9 mouse cellular contexts compared by ENCODE assay signal in the genomic region with DNA sequence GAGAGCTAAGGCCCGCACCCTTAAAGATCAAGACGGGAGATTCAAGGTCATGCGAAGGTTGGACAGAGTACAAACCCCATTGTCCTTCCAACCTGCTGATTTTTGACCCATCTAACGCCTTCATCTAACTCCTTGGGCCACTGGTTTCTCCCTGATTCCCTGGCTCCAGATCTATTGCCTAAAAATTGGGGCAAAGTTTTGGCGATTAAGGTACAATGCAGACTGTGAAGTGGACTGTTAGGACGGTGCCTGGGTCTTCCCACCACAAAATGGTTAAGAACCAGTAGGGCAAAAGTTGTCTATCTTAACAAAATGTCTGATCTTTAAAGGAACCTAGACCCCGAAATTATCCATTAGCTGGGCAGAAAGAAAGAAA. TPM values are rescaled to one million over a fixed set of nuclear protein-coding genes. Genes with fewer than 3 reads are reported as not detected.
DNase-seq lines count a peak whose midpoint lies in the region; ATAC-seq lines count a peak whose summit lies in the region.
"Had no signal": no experiment of that assay in that cellular context is flagged by ENCODE, and none has a peak within 500 bp of the region (broad histone marks: within the 10 kb centered on the region; RNA-seq: fewer than 3 reads in every experiment).

No protein-coding gene starts in this region.

- DNase-seq in kidney, postnatal 36 days: no peak
- no peak for DNase-seq in embryonic facial prominence, embryonic 10.5 days (ENCODE audit: low spot score)
- DNase-seq in frontal cortex, postnatal 10 days (ENCODE audit: low spot score in 2 of 2): no peak
- no peak for DNase-seq in ovary, postnatal 14 days (ENCODE audit: low spot score)
- no peak for DNase-seq in spleen, adult 12 weeks (ENCODE audit: low spot score)
- DNase-seq: gastrocnemius, postnatal 25 days had no signal

- 15% methylated on average over 7 of the region's 7 CpGs for whole genome bisulfite sequencing in kidney, embryonic 15.5 days
- 10% methylated on average over 7 of the region's 7 CpGs for WGBS in embryonic facial prominence, embryonic 10.5 days
- WGBS in forebrain, embryonic 12.5 days: 7% methylated on average over 7 of the region's 7 CpGs
- WGBS in limb, embryonic 15.5 days: 40% methylated on average over 7 of the region's 7 CpGs

- H3K4me2 ChIP-seq in kidney, embryonic 15.5 days: peak overlapping the region; percentile 67
- peak overlapping the region; percentile 66 for H3K4me2 ChIP-seq in forebrain, embryonic 12.5 days
- 0 out of 2 replicates have a peak overlapping the region, but pooled peaks have one; percentile 33 for H3K4me2 ChIP-seq in limb, embryonic 15.5 days

- 0 out of 2 replicates have a peak overlapping the region, but pooled peaks have one; percentile 50 for H3K9ac ChIP-seq in kidney, embryonic 15.5 days
- H3K9ac ChIP-seq in forebrain, embryonic 12.5 days: 0 out of 2 replicates have a peak overlapping the region, but pooled peaks have one; percentile 63
- no peak overlapping the region for H3K9ac ChIP-seq in limb, embryonic 15.5 days

- no peaks in the 10 kb centered on the region for H3K9me3 ChIP-seq in kidney, embryonic 15.5 days (replicated peaks)
- H3K9me3 ChIP-seq in embryonic facial prominence, embryonic 10.5 days: no peaks in the 10 kb centered on the region
- H3K9me3 ChIP-seq in forebrain, embryonic 12.5 days: no peaks in the 10 kb centered on the region
- no peaks in the 10 kb centered on the region for H3K9me3 ChIP-seq in limb, embryonic 15.5 days

- peaks cover 9% of the 10 kb centered on the region; the same call in 1 of the 2 replicates for H3K27me3 ChIP-seq in kidney, embryonic 15.5 days
- peaks cover 99% of the 10 kb centered on the region for H3K27me3 ChIP-seq in embryonic facial prominence, embryonic 10.5 days (replicated peaks; ENCODE audit: low read depth, poor library complexity, severe bottlenecking)
- peaks cover 90% of the 10 kb centered on the region for H3K27me3 ChIP-seq in forebrain, embryonic 12.5 days
- peaks cover 76% of the 10 kb centered on the region for H3K27me3 ChIP-seq in limb, embryonic 15.5 days

- no peak for ATAC-seq in kidney, embryonic 15.5 days (replicated peaks; ENCODE audit: low FRiP score)
- ATAC-seq in forebrain, embryonic 12.5 days (ENCODE audit: low FRiP score): no peak
- ATAC-seq in limb, embryonic 15.5 days (ENCODE audit: insufficient number of reproducible peaks, low FRiP score, low TSS enrichment, low read depth): no peak

- peaks cover 20% of the 10 kb centered on the region; the same call in 1 of the 2 replicates for H3K36me3 ChIP-seq in kidney, embryonic 15.5 days
- peaks cover 11% of the 10 kb centered on the region; the same call in 1 of the 2 replicates for H3K36me3 ChIP-seq in embryonic facial prominence, embryonic 10.5 days (replicated peaks)
- no peaks in the 10 kb centered on the region for H3K36me3 ChIP-seq in forebrain, embryonic 12.5 days (replicated peaks)
- H3K36me3 ChIP-seq in limb, embryonic 15.5 days: no peaks in the 10 kb centered on the region

- peak overlapping the region; percentile 39; the same call in 1 of the 2 replicates for H3K4me3 ChIP-seq in kidney, embryonic 15.5 days (replicated peaks)
- H3K4me3 ChIP-seq in embryonic facial prominence, embryonic 10.5 days: peak overlapping the region; percentile 64
- H3K4me3 ChIP-seq in forebrain, embryonic 12.5 days (replicated peaks): peak overlapping the region; percentile 41; the same call in 1 of the 2 replicates
- H3K4me3 ChIP-seq in limb, embryonic 15.5 days: no peak overlapping the region; the same call in 1 of the 2 replicates

- peaks cover 55% of the 10 kb centered on the region for H3K4me1 ChIP-seq in kidney, embryonic 15.5 days
- H3K4me1 ChIP-seq in embryonic facial prominence, embryonic 10.5 days: peaks cover 63% of the 10 kb centered on the region
- H3K4me1 ChIP-seq in forebrain, embryonic 12.5 days: peaks cover 38% of the 10 kb centered on the region
- H3K4me1 ChIP-seq in limb, embryonic 15.5 days: peaks cover 11% of the 10 kb centered on the region

- H3K27ac ChIP-seq in kidney, embryonic 15.5 days: peak overlapping the region; percentile 71; the same call in 1 of the 2 replicates
- peak overlapping the region; percentile 86 for H3K27ac ChIP-seq in embryonic facial prominence, embryonic 10.5 days (replicated peaks)
- peak overlapping the region; percentile 93 for H3K27ac ChIP-seq in forebrain, embryonic 12.5 days
- H3K27ac ChIP-seq in limb, embryonic 15.5 days: no peak overlapping the region

RNA-seq across cellular contexts. Expression of a gene that starts 28.3 kb away (rescaled TPM):
- 230 and 240 TPM in 2 replicates for polyA plus RNA-seq in kidney, embryonic 15.5 days (2015; fragmentation: Nextera tagmentation; extraction: Ambion mirVana)
- polyA plus RNA-seq in embryonic facial prominence, embryonic 10.5 days (2016; fragmentation: Nextera tagmentation; extraction: Ambion mirVana): 89.7 and 99.8 TPM in 2 replicates
- polyA plus RNA-seq in forebrain, embryonic 12.5 days (2016; fragmentation: Nextera tagmentation; extraction: Ambion mirVana): 129 and 162 TPM in 2 replicates
- 28.0 and 34.7 TPM in 2 replicates for polyA plus RNA-seq in limb, embryonic 15.5 days (2015; fragmentation: Nextera tagmentation; extraction: Ambion mirVana)
